Mouse (Mus musculus) heart, adult 2 months (tissue): ENCODE data around the gene Akt3. TPM values are rescaled to one million over a fixed set of nuclear protein-coding genes. Genes with fewer than 3 reads are reported as not detected.

Source experiments
- DNase-seq, 2 experiments: peaks; one replicate each; pipeline ENCODE4 v3.0.0; 2021
- H3K27ac ChIP-seq: fragments of 200-600 bp; 2 replicates; pipeline ENCODE4 v1.8.1; 2022
- H3K27me3 ChIP-seq: fragments of 200-500 bp; 2 replicates; pipeline ENCODE4 v1.6.1; 2012; ENCODE audit warnings: mild to moderate bottlenecking, low read length, inconsistent platforms, mixed read lengths; ENCODE audit not compliant: control insufficient read depth, insufficient read depth
- H3K36me3 ChIP-seq: fragments of 200-500 bp; 2 replicates; pipeline ENCODE4 v1.6.1; 2012; ENCODE audit warnings: low read length, inconsistent platforms; ENCODE audit not compliant: control insufficient read depth, insufficient read depth
- H3K4me1 ChIP-seq: fragments of 200-500 bp; 2 replicates; pipeline ENCODE4 v1.6.1; 2011; ENCODE audit warnings: low read length; ENCODE audit not compliant: control insufficient read depth, insufficient read depth
- H3K4me3 ChIP-seq: fragments of 200-600 bp; 2 replicates; pipeline ENCODE4 v1.8.1; 2022
- H3K79me2 ChIP-seq: fragments of 200-500 bp; replicated peaks from 2 replicates; pipeline ENCODE4 v1.6.1; 2012; ENCODE audit warnings: mild to moderate bottlenecking, inconsistent platforms, low read length, moderate library complexity, mixed read lengths; ENCODE audit not compliant: control insufficient read depth, insufficient read depth
- H3K9ac ChIP-seq: fragments of 200-500 bp; 2 replicates; pipeline ENCODE4 v1.6.1; 2012; ENCODE audit warnings: low read depth, mild to moderate bottlenecking, control low read depth, inconsistent platforms, low read length, mixed read lengths
- CTCF ChIP-seq: fragments of 200-600 bp; IDR thresholded peaks from 2 replicates; pipeline ENCODE4 v1.8.1; 2022; ENCODE audit warnings: antibody characterized with exemption, mild to moderate bottlenecking, moderate library complexity
- EP300 ChIP-seq: fragments of 200-500 bp; IDR thresholded peaks from 2 replicates; pipeline ENCODE4 v1.6.1; 2011; ENCODE audit warnings: low read depth, low read length, control low read depth; ENCODE audit not compliant: insufficient read depth
- POLR2A ChIP-seq: fragments of 200-500 bp; IDR thresholded peaks from 2 replicates; pipeline ENCODE4 v1.6.1; 2011; ENCODE audit warnings: mild to moderate bottlenecking, low read depth, low read length, control low read depth; ENCODE audit not compliant: insufficient read depth
- WGBS: fragments of 180-500 bp; shearing (Covaris S2); methylation state at CpG from one replicate; pipeline ENCODE4 v1.1.7; 2018; 5-methylcytosine and 5-hydroxymethylcytosine counted together
- intact Hi-C: fragments of 180-260 bp; cut with DNase I; formaldehyde crosslinking; loops from one replicate; pipeline ENCODE4 v1.15.1; 2025
- polyA plus RNA-seq: library from polyadenylated mRNA; depleted of rRNA; stranded (reverse); fragments of >200 nt; gene quantifications from 2 replicates; pipeline ENCODE4 v1.2.3, GENCODE M21; 2012
- total RNA-seq, 2 experiments: library from RNA; stranded (reverse); gene quantifications; 2 replicates each; pipeline ENCODE4 v1.2.3; 2021

The Akt3 gene
- total and polyA plus RNA-seq, 3 experiments, result 4.8 to 20.2 (median 20.0) TPM

GRCm38 (mm10) chr1:177262926-177263325 lies 4.9 kb upstream of the Akt3 start:
- no peak overlapping the region for H3K27ac ChIP-seq
- H3K9ac ChIP-seq, result no peak overlapping the region
- 69% methylated on average over 2 of the region's 2 CpGs for WGBS
- intact Hi-C loops, result no loop called here
- no peak overlapping the region for H3K4me3 ChIP-seq
- no peaks in the 10 kb centered on the region for H3K27me3 ChIP-seq
- H3K4me1 ChIP-seq, result no peaks in the 10 kb centered on the region
- TF ChIP-seq EP300, result no peak
- TF ChIP-seq POLR2A, result no peak
- no peak for TF ChIP-seq CTCF
- DNase-seq, result no peak
- H3K79me2 ChIP-seq, result no peaks in the 10 kb centered on the region
- no peaks in the 10 kb centered on the region for H3K36me3 ChIP-seq

- WGBS, result 49% methylated on average over 4 of the region's 4 CpGs
- no peaks in the 10 kb centered on the region for H3K27me3 ChIP-seq
- intact Hi-C loops, result no loop called here
- no peaks in the 10 kb centered on the region for H3K36me3 ChIP-seq
- no peaks in the 10 kb centered on the region for H3K4me1 ChIP-seq
- H3K79me2 ChIP-seq, result no peaks in the 10 kb centered on the region
- H3K27ac ChIP-seq, result no peak overlapping the region
- no peak for TF ChIP-seq CTCF
- TF ChIP-seq POLR2A, result no peak
- no peak for TF ChIP-seq EP300
- no peak overlapping the region for H3K4me3 ChIP-seq
- DNase-seq, result no peak
- no peak overlapping the region for H3K9ac ChIP-seq
These were observed 2.8 kb upstream of the Akt3 start for GRCm38 (mm10) chr1:177260796-177261195.

GRCm38 (mm10) chr1:177259038-177259600 lies 1.1 kb upstream of the Akt3 start:
- Histone ChIP-seq H3K4me1 (no peaks in the 10 kb centered on the region), H3K36me3 (no peaks in the 10 kb centered on the region), H3K79me2 (no peaks in the 10 kb centered on the region), H3K4me3 (peak overlapping the region; percentile 73), H3K9ac (peak overlapping the region; percentile 81), H3K27me3 (no peaks in the 10 kb centered on the region), H3K27ac (peak overlapping the region; percentile 96)
- no peak for DNase-seq
- TF ChIP-seq POLR2A, result no peak
- no peak for TF ChIP-seq CTCF
- no peak for TF ChIP-seq EP300
- 30% methylated on average over 16 of the region's 16 CpGs for WGBS
- intact Hi-C loops, result loop anchor here (5.0 kb wide), 2 partner anchors 57 to 183 kb away; partner anchors contain the start of gene Zbtb18

GRCm38 (mm10) chr1:177258343-177259037 lies 487 bp upstream of the Akt3 start:
- Histone ChIP-seq H3K36me3 (no peaks in the 10 kb centered on the region), H3K4me1 (no peaks in the 10 kb centered on the region), H3K27ac (peak overlapping the region; percentile 96), H3K27me3 (no peaks in the 10 kb centered on the region), H3K4me3 (peak overlapping the region; percentile 73), H3K9ac (peak overlapping the region; percentile 81), H3K79me2 (no peaks in the 10 kb centered on the region)
- under 1% methylated on average over 49 of the region's 86 CpGs for WGBS
- TF ChIP-seq POLR2A, result no peak
- TF ChIP-seq CTCF, result 0 out of 2 replicates have a peak, but pooled peaks have one; percentile 2
- DNase-seq, result peak; percentile 88 to 90
- intact Hi-C loops, result loop anchor here (5.0 kb wide), 2 partner anchors 56 to 184 kb away; partner anchors contain the start of gene Zbtb18

- DNase-seq, result peak; percentile 73 to 80
- WGBS, result under 1% methylated on average over 80 of the region's 86 CpGs
- intact Hi-C loops, result loop anchor here (5.0 kb wide), 2 partner anchors 55 to 185 kb away; partner anchors contain the start of gene Zbtb18
- peak overlapping the region; percentile 73 for H3K4me3 ChIP-seq
- H3K27ac ChIP-seq, result peak overlapping the region; percentile 85
- H3K79me2 ChIP-seq, result no peaks in the 10 kb centered on the region
- no peaks in the 10 kb centered on the region for H3K4me1 ChIP-seq
- no peaks in the 10 kb centered on the region for H3K36me3 ChIP-seq
- TF ChIP-seq CTCF (peak; percentile 21; the same call in 1 of the 2 replicates), EP300 (no peak)
- peak overlapping the region; percentile 81 for H3K9ac ChIP-seq
- H3K27me3 ChIP-seq, result no peaks in the 10 kb centered on the region
These were observed 597 bp downstream of the Akt3 start for GRCm38 (mm10) chr1:177257178-177258033.
